Mouse (Mus musculus): ENCODE data around the gene Olfr281. TPM values are rescaled to one million over a fixed set of nuclear protein-coding genes. Genes with fewer than 3 reads are reported as not detected.
A peak's percentile ranks its signal among the peaks of the same experiment; 100 is the strongest.

The Olfr281 gene
- total RNA-seq, 2 experiments from 2014 or later = not detected

DNA sequence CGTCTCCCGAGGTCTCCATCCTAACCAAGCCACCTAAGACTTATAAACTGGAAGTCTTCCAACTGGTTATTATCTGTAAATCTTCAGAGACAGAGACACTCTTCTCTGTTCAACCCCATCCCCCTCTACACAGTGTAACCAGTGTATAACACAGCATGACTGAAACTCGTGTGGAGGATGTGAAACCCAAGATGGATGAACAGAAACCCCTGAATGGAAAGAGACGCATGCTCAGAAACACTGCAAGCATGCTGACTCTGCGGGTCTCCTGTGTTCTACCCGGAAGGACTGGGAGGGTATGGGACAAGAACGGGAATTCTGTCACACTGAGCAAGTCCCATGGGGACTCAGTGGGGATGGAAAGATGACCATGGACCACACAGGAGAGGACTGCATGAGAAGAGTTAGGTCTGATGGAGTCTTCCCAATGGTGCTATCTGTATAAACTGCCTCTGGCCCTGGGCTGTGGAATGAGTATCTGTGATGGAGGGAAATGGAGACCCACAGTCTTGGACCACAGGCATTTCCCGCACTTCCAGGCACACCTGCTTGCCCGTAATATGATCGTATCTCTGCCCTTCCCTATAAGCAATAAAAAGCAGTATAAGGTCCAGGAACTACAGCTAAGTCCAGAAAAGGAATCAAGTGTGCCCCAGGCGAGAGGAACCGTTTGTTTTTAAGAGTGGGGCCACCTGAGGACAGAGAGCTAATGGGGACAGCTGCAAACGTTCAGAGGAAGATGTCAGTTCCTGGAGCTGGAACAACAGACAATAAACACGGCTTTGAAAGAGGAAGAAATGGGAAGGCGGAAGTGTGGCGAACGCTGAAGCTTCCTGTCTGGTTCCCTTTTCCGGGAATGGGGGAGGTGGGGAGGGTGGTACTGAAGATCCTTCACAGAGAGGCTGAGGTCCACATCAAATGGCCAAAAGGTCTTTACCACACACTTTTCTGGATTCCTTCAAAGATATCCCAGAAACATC lies 31.8 kb downstream of the Olfr281 start:
- intact Hi-C loops (cut with DNase I) = no loop called here
- no peak for DNase-seq

DNA sequence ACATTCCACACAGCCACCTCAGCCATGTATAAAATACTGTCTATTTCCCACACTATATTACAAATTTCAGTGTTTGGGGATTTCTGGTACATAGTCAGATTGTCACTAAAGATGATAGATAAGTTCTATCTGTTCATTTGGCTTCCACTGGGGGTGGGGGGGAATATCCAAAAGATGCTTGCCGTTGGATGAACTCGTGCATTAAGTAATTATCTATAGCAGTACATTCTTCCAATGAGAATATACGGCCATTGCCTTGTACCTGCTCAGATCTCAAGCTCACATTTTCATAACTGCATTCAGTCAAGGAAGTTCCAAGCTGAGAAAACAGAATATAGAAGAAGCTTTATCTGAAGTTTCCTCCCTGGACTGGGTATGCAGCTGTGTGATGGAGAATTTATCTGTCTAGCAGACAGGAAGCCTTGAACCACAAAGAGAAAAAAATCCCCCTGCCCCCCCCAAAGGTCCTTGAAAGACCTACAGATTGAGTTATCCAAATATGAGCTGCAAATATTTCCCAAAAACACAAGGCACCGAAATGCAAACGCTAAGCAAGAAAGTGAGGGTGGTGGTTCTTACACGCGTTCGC lies 34.1 kb downstream of the Olfr281 start:
- intact Hi-C loops (cut with DNase I) = no loop called here
- no peak for DNase-seq

DNA sequence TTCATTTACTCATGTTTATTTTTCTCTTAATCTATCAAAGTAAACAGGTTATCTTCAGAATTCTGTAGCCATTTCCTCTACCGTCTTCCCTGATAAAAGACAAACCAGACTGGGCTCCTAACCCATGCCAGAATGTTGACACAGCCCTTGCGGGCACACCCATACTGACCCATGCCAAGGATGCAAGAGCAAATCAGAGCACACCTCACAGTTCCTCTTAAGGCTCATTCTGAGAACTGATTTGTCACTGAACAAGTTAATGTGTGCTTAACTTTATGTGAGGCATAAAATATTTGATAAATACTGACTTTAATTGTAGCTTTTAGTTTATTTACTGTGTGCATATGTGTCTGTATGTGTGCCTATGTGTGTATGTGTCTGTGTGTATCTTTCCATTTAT lies 38.9 kb downstream of the Olfr281 start:
- no peak for DNase-seq
- intact Hi-C loops (cut with DNase I) = no loop called here

DNA sequence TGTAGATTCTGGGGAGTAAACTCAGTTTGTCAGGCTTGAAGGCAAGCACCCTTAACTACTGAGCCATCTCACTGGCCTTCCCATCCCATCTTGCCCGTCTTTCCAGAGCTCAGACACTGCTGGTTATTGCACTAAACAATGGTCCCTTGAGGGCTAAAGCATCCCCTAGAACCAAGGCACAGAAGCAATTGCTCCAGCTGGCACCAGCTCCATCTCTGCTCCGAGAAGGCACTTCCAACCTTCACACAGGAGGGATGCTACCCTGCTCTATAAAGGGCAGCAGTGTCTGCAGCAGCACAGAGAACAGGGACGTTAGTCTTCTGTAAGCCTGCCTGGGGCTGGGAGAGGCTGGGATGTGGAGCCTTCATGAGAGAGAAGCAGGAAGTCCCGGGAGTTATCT lies 39.7 kb downstream of the Olfr281 start, which contains the start of gene Olfr279:
Gene Olfr279 (plus strand): TSS at position 301 of the 400 bp plus-strand sequence.
- DNase-seq = no peak
- intact Hi-C loops (cut with DNase I) = no loop called here

DNA sequence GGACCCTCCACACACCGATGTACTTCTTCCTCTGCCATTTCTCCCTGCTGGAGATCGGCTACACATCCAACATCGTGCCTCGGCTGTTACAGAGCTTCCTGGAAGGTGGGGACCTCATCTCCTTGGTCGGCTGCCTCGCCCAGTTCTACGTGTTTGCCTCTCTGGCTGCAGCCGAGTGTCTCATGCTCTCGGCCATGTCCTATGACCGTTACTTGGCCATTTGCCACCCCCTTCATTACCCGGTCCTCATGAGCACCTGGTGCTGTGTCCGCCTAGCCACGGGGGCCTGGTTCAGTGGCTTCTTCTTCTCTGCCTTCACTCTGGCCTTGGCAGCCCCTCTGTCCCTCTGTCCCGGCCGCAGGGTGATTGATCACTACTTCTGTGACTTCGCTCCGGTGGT lies 45.2 kb downstream of the Olfr281 start:
- DNase-seq = peak; percentile 40
- intact Hi-C loops (cut with DNase I) = no loop called here

DNA sequence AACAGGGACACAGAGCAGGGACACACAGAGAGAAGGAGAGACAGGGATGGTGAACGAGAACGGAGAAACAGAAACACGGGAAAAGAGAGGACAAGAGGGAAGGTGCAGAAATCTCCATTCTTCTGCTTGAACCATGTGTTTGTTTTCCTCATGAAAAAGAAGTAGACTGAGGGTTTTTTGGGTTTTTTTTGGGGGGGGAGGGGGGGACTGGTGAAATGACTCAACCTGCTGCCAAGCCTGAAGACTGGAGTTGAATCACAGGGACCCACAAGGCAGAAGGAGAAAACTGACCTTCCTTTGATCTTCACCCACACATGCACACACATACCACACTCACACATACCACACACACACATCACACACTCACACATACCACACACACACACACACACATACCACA lies 50.9 kb downstream of the Olfr281 start:
- DNase-seq = no peak
- intact Hi-C loops (cut with DNase I) = no loop called here

DNA sequence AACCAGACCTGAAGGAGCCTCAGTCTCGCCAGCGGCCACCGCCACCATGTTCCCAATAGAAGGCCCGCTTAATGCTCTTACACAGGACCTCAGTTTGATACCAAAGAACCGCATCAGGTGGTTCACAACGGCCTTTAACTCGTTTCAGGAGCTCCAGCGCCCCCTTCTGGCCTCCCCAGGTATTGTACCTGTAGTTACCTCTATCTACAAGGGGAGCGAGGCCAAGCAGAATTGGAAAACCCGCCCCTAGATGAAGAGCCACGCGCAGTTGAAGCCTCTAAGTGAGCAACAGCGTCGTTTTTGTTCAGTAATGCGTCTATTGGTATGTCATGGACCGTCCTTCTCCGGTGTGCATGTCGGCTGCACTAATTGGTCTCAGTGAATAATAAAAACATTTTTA lies 52.1 kb downstream of the Olfr281 start:
- intact Hi-C loops (cut with DNase I) = no loop called here
- peak; percentile 67 for DNase-seq

DNA sequence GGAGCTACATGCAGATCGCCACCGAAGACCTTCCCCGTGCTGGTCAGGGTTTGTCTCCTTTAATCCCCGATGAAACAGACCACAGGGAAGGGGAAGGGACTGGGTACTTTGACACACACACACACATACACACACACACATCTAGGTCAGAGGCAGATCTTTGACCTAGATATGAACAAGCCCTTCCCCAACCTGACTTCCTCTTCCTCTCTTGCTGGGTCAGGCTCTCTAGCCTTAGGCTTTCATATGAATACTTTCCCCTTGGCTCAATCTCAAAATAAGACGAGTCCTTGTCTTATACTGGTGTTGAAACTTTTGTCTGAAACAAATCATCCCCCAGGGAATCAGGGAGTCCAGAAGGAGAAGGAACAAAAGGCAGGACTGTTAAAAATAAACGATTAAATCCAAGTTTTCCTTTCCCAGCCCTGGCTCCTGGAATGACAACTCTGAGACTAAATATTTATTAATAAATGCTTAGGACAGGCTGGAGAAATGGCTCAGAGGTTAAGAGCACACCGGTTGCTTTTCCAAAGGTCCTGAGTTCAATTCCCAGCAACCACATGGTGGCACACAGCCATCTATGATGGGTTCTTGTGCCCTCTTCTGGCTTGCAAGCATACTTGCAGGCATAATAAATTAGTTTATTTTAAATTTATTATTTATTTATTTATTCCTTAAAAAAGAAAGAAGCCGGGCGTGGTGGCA lies 54.0 kb downstream of the Olfr281 start:
- DNase-seq = no peak
- intact Hi-C loops (cut with DNase I) = no loop called here

DNA sequence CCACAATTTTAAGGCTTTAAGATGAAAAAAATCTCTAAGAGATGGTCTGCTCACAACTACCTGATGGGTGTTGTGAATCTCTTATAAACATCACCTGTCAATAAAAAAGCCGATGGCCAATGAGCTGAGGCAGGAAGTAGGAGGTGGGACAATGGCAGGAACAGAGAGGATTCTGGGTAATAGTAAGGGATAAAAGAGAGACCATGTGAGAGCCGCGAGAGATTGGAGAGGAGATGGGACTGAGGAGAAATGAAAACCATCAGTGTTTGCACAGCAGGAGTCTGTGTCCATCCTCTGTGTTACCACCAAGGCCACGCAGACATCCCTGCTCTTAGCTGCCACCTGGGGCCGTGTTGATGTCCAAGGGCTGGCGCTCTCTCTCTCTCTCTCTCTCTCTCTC lies 54.9 kb downstream of the Olfr281 start:
- intact Hi-C loops (cut with DNase I) = no loop called here
- DNase-seq = no peak

DNA sequence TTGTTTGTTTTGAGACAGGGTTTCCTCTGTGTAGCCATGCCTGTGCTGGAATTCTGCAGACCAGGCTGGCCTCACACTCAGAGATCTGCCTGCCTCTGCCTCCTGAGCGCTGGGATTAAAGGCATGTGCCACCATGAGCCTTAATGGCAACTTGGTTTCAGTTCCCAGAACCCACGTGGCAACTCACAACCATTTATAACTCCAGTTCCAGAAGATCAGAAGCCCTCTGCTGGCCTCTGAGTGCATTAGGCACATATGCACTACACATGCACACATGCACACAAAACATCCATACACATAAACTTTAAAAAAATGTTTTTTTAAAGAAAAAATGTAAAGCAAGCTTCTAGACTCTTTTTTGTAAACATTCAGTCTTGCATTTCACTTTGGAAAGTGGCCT lies 57.0 kb downstream of the Olfr281 start:
- intact Hi-C loops (cut with DNase I) = no loop called here
- no peak for DNase-seq

Other genes starting within 250 kb of the Olfr281 start
- not detected for gene Gm44579, start 231.6 kb upstream of the Olfr281 start, total RNA-seq (2021)
- gene Olfr287, start 231.5 kb upstream of the Olfr281 start, total RNA-seq (2021) = under 1 TPM in 1 of 2 experiments, not detected in 1; 0.20 TPM
- not detected for gene Olfr286, start 218.1 kb upstream of the Olfr281 start, total RNA-seq (2021)
- gene H1fnt, start 195.3 kb upstream of the Olfr281 start, total RNA-seq (2021) = not detected
- gene Zfp641, start 156.4 kb upstream of the Olfr281 start, total RNA-seq (2021) = 10 to 100 TPM; 11.8 to 13.4 TPM
- not detected for gene Olfr285, start 135.2 kb upstream of the Olfr281 start, total RNA-seq (2021)
- not detected for gene Olfr284, start 111.6 kb upstream of the Olfr281 start, total RNA-seq (2021)
- not detected for gene Olfr283, start 71.6 kb upstream of the Olfr281 start, total RNA-seq (2021)
- not detected for gene Olfr282, start 21.4 kb upstream of the Olfr281 start, total RNA-seq (2021)
- gene OR5BS1P, start 17.3 kb downstream of the Olfr281 start, total RNA-seq (2021) = not detected
- not detected for gene Lalba, start 30.1 kb downstream of the Olfr281 start, total RNA-seq (2021)
- not detected for gene Olfr279, start 39.8 kb downstream of the Olfr281 start, total RNA-seq (2021)
- 10 to 100 TPM; 72.2 to 77.1 TPM for gene Kansl2, start 81.7 kb downstream of the Olfr281 start, total RNA-seq (2021)
- 10 to 100 TPM; 51.5 to 61.1 TPM for gene Ccnt1, start 118.3 kb downstream of the Olfr281 start, total RNA-seq (2021)
- gene 4930415O20Rik, start 118.4 kb downstream of the Olfr281 start, total RNA-seq (2021) = not detected
- 10 to 100 TPM; 55.1 to 56.6 TPM for gene Adcy6, start 157.5 kb downstream of the Olfr281 start, total RNA-seq (2021)
- 100 to 1,000 TPM; 213 to 226 TPM for gene Cacnb3, start 178.3 kb downstream of the Olfr281 start, total RNA-seq (2021)
- 10 to 100 TPM; 62.5 to 68.6 TPM for gene Ddx23, start 210.3 kb downstream of the Olfr281 start, total RNA-seq (2021)
- gene Rnd1, start 224.9 kb downstream of the Olfr281 start, total RNA-seq (2021) = 10 to 100 TPM; 46.5 to 49.7 TPM

Data from left cerebral cortex, postnatal 4 days (tissue).